Mouse (Mus musculus) naive thymus-derived CD4-positive, alpha-beta T cell, adult 2 months (primary cell): ENCODE measurements around the gene Teddm2.
"Not testable (repeated sequence)": the region's sequence is repeated elsewhere in the genome, so short reads cannot be mapped to it uniquely, and the experiment has no call there.

Source experiments
- DNase-seq: peaks from one replicate; pipeline ENCODE4 v3.0.0-alpha.2; 2011; ENCODE audit warnings: low read depth

Teddm2 gene

DNA sequence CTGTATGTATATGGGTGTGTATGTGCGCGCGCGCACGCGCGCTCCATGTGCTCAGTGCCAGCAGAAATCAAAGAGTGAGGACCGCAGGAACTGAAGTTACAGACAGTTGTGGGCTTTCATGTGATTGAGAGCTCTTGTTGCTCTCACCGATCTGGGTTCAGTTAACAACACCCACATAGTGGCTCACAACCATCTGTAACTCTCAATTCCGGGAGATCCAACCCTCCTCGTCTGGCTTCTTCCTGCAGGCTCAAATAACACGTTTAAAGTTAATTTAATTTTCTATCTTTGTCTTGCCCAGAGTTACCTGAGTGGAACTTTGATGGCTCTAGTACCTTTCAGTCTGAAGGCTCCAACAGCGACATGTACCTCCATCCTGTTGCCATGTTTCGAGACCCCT, 4.2 kb upstream of the Teddm2 start:
- no peak for DNase-seq

DNA sequence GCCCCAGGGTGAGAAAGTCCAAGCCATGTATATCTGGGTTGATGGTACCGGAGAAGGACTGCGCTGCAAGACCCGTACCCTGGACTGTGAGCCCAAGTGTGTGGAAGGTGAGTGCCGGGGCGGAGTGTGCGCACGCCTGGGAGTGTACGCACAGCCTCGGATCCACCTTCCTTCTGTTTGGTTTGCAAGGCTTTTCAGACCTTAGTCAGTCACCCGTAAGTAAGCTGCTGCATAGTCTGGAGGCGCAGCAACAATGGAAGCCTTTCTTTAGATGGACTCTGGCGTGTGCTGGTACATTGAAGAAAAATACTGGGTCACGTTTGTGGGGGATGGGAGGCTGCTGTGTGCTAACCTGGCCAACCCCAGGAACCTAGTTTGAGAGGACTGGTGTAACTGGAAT, 3.0 kb upstream of the Teddm2 start:
- no peak for DNase-seq

DNA sequence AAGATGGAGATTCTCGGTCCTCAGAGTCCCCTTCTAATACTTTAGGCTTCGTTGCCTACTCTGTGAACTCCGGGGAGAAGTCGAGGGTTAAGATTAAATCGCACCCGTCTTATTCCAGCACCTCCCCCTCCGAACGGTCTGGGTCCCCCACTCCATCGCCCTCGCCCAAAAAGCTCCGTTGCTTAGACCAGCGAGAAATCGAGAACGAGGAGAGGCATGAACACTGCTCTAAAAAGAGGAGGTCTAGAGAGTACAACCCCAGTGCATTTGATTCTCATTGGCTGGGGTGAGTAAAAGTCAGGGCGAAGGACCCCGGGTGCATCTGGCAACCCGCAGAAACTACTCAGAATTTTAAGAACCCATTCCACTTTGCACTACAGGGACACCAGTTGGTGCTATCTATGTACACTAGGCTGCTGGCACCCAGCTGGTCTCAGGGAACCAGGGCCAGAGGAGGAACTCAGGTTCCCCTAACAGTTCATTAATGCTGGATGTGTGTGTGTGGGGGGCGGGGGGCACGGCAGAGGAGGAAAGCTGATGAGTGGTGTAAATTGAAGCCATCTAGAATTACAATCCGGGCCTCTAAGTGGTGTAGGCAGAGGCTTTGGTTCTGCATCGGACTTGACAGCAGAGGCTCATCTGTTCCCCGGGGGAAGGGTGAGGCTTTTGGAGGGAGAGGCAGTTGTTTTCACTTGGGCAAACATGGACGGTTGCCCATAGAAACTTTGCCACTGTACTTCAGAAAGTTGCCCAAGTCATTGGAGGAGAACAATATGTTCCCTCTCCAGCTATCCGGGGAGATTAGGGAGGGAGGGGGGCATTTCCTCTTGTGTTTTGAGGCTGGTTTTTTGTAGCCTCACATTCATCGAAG, 1.1 kb upstream of the Teddm2 start:
- peak; percentile 37 for DNase-seq

DNA sequence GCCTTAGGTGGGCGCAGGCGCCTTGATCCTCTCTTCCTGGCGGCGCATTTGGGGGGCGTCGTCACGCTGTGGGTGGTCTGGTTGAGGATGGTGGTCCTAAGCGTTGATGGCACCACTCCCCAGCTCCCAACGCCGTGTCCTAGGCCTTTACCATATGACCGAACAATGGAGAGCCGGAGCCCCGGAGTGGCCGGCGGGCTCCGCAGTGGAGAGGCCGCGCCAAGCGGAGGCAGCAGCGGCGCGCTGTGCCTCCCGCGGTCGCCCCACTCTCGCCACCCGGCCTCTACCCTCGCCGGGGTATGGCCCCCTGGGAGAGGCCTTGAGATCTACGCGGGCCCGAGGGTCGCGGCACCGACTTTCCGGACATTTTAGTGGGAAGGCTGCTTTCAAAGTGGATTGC, 353 bp upstream of the Teddm2 start:
- no peak for DNase-seq

DNA sequence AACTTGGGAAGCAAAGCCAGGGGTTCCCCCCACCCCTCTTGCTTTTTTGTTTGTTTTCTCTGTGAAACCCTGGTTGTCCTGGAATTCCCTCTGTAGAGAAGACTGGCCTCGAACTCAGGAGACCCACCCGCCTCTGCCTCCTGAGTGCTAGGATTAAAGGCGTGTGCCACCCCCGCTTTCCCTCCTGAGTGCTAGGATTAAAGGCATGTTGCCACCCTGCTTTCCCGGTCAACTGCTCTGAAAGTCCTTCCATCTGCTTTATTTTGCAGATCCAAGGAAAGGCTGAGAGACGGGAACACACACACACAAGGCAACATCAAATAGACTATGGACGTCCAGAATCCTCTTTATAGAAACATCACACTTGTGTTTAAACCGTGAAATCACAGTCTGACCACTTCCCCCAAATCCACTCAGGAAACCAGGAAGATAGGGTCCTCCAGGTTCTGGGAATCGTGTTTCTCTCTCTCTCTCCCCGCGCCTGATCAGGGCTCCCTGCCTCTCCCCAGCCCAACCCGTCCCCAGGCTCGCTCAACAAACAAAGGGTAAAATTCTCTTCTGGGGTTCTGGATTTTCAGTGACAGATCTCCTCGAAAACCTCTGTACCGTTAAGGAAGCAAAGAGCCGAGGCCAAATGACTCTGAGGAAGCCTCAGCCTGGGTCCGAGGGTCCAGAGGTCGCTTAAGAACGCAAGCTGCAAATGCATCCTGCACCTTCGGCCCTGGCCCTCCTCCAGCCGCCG, 868 bp downstream of the Teddm2 start:
- DNase-seq, result no peak

DNA sequence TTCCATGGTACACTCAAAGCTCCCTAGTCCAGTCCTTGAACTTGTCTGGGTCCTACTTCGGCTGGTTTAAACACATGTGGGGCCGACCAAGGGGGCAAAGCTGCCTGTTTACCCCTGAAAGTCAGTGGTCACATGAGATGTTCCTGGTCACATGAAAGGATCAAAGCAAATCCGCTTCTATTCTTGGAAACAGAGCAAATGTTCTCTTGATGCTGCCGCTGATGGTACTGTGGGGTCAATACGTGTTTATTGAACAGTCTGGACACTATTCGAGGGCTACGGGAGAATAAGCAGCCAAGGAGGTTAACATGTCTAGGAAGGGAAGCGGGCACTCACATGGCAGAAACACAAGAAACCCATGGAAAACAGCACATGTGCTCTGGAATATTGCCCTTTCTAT, 2.8 kb downstream of the Teddm2 start:
- no peak for DNase-seq

DNA sequence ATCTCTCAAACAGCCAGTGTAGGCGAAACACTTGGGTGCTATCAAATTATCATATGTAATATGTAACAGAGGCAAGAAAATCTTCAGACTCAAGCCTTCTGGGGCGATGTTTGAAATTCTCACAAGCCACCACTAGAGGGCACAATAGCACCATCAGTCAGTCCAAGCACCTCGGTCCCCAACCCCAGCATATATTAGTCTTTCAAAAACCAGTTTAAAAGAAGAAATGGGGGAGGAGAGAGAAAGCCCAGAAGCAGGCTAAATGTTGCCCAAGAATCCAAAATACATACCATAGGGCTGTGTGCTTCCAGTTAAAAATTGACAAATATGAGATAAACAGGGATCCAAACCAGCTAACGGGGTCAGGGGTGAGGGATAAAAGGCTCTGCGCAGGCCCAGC, 5.0 kb downstream of the Teddm2 start:
- DNase-seq, result peak; percentile 87

DNA sequence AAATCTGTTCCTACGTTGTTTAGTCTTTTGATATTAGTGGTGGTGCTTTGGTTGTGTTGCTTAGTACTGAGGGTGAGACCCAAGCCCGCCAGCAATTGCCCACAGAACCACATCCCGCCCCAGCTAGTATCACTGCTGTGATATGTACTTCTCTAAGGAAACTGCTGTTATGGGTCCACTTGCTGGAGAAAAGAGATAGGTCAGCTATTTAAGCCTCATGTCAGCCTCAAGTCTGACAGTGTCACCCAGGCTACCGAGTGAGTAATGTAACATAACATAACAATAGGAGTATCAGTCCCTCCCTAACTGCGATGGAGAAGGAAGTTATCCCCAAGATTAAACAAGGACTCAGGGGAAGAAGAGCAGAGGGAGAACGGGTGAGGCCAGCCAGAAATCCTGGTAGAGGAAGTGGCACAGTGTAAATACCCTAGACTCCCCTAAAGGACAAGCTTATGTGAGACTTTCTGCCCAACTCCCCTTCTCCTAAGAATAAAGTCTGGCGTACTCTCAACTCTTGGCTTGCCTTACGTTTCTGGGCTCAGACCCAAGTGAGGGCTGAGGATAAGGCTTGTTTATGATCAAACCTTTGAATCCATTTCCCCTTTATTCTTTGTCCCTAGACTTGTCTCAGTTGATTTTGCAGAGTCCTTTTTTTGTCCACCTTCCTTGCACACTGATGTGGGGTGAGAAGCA, 5.7 kb downstream of the Teddm2 start:
- no peak for DNase-seq

DNA sequence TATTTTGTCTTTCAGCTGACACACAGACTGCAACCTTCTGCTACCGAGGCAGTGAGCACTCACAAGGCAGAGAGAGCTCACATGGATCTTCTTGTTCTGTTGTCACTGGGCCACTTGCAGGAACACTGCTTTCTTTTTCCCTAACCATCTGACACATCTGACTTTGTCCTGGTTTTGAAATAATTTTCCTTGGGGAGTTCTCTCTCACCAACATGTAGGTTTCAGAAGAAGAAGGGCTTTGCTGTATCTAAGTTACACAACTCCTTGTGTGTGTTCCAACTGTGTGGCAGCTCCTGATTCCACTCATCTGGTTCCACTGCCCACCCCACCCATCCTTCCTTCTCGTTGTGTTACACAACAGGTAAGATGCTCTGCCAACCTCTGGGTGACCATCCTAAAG, 6.3 kb downstream of the Teddm2 start:
- no peak for DNase-seq

DNA sequence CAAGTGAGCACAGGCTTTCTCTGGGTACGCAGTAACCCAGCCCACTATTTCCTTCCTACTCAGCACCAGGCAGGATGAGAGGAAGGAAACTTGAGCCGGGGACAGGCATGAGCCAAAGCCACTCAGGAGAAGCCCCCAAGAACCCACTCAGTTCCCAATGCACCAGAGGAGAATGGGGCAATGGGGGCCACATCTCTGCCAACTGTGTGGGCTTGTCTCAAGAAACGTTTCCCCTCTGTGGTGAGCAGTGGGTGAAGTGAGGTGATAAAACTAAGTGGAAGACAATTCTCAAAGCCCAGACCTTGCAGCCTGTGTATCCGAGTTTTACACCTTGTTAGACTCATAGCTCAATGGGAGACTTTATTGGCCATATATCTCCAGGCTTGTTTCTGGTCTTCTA, 8.6 kb downstream of the Teddm2 start, which contains the start of gene Teddm1a:
Gene Teddm1a (plus strand): TSS at position 301 of the 400 bp plus-strand sequence.
- DNase-seq, result no peak

DNA sequence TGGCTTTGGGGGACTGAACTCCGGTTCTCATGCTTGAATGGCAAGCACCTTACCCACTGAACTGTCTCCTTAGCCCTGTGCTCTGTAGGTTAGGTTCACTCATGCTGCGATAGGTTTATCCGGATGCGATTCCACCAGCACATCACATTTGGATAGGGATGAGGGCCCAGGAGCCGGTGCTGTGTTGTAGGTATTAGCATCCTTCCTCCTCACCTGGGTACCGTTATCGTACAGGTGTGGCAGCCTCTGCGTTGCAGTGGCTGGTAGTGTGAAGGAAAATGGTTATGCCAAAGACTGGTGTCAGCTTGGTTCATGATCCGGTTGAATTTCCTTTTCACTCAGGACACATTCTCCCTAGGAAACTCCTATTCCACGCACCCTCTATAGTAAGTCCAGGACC, 9.9 kb downstream of the Teddm2 start:
- no peak for DNase-seq

DNA sequence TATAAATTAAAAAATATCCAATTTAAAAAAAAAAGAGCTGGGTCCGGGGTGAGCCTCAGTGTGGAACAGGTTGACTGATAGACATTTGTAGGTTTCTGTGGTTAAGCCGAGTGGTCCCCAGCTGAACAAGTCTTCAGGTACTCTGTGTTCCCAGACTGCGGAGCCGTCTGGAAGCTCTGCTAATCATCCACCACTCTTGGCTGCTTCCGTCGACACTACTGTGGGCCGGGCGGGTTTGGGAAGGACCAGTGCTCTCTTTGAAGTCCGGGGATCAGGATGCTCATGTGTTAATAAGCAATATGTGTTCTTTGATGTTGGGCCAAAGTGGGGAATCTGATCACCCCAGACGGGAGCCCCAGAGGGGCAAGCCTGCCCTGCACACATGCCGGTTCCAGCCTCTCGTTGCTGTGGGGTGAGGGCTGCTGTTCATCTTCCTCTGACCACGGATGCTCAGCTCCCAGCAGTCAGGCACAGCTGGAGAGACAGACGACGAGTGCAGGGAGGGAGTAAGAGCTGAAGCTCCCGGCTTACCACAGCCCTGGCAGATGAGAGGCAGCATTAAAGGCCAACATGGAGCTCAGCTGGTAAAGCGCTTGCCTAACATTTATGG, 13.9 kb downstream of the Teddm2 start:
- no peak for DNase-seq

DNA sequence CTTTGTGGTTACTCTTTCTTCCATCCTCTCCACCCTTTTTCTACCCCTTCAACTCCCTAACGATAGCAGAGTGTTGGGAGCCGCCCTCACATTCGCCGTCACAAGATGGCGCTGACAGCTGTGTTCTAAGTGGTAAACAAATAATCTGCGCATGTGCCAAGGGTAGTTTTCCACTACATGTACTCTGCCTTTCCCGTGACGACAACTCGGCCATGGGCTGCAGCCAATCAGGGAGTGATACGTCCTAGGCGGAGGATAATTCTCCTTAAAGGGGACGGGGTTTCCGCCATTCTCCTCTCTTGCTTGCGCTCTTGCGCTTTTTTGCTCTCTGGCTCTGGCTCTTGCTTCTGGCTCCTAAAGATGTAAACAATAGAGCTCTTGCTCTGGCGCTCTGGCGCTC, 19.6 kb downstream of the Teddm2 start:
- DNase-seq, result not testable (repeated sequence)

DNA sequence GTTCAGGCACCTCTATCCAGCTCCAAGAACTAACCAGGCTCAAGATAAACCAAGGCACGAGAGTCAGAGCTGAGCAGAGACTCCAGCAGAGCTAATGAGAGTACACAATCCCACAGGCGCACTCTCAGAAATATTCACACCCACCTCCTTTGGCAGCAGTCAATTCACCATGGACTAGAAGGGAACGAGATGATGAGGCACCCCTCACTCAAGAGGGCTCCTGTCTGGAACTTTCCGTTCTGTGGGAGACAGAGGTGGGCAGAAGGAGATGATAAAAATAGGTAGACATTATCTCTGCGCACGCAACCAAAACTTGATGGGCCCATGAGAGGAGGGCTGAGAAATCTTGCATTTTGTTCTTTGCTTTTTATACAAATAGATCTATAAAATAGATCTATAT, 26.0 kb downstream of the Teddm2 start, which contains the start of gene Teddm1b:
Gene Teddm1b (plus strand): TSS at position 301 of the 400 bp plus-strand sequence.
- DNase-seq, result no peak

DNA sequence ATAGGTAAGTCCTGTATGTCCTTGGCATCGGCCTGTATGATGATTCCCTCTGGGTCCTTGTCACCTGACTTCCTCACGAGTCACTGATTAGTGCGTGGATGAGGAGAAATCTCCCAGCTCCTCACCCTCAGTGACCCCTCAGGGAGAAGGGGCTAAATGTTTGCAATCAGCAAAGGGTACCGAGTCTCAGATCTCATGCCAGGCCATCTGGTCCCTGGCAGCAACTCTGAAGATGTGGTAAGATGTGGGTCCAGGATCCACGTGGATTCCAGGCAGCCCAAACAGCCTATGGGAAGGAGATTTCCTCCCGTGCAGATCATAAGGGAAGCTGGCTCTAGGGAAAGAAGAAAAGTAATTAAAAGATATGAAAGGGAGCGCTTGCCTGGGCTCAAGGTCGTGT, 44.1 kb downstream of the Teddm2 start:
- DNase-seq, result no peak

DNA sequence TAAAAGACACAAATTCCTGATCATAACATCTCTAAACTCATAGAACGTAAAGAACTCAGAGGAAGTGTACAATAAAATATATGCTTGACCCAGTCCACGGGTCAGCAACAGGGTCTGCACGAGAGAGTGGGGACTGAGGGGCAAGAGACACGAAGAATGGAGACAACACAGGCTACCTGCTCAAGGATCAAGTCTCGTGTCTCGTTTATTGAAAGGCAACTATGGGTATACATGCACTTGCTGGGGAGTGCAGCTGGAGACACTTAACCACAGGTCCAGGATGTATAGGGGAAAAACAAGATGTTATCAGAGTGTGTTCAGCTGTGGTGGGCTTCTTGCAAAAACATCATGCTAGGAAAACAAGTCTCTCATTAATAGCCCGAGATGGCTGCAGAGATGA, 47.3 kb downstream of the Teddm2 start:
- DNase-seq, result not testable (repeated sequence)

DNA sequence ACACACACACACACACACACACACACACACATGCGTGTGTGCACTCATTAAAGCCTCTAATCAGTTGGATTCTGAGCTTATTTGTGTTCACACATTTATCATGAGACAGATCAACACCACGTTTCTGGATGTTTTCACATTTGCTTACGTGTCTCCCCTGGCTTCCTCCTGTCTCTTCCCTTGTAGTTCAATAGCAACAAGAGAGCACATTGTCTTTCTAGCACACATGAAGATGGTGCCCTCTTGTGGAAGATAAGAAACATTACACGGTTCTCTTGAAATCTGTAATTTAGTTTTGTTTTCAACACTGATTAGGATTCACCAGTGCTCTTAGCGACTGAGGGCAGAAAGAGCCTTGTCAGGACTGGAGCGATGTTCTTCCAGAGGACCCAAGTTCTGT, 53.2 kb downstream of the Teddm2 start:
- DNase-seq, result peak; percentile 73

DNA sequence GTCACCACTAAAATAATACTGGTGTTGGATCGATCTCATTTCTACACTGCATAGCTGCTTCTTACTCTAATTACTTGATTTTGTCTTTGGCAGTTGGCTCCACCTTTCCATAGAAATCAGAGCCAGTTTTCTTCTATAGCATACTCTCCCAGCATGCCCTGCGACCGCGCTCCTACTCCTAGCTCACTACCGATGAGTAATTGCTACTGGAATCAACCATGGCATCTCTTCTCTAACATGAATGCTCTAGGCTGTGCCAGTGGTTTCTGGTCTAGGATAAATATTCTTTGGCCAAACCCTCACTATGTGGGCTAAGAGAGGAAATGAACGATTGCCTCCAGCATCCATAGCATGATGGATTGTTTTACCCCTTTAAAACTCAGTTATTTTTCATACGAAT, 53.6 kb downstream of the Teddm2 start:
- DNase-seq, result peak; percentile 5

DNA sequence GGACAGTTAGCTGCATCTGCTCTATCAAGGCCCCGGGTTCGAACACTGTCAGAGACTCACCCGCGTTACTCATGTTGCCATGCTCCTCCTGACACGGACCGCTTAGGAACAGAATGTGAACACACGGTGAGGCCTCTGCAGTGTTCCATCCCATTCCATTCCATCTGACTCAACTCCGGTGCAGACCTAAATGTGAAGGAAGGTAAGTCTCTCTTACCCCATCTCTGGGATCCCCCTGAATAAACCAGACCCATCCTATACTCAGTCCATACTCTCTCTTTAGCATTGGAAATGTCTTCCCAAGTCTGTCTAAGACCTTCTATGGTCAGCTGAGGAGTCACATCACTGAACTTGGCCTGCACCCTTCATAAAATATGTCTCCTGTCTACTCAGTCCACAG, 56.0 kb downstream of the Teddm2 start, which contains the start of gene Rgsl1:
Gene Rgsl1 (minus strand): TSS at position 101 of the 400 bp plus-strand sequence.
- DNase-seq, result no peak

DNA sequence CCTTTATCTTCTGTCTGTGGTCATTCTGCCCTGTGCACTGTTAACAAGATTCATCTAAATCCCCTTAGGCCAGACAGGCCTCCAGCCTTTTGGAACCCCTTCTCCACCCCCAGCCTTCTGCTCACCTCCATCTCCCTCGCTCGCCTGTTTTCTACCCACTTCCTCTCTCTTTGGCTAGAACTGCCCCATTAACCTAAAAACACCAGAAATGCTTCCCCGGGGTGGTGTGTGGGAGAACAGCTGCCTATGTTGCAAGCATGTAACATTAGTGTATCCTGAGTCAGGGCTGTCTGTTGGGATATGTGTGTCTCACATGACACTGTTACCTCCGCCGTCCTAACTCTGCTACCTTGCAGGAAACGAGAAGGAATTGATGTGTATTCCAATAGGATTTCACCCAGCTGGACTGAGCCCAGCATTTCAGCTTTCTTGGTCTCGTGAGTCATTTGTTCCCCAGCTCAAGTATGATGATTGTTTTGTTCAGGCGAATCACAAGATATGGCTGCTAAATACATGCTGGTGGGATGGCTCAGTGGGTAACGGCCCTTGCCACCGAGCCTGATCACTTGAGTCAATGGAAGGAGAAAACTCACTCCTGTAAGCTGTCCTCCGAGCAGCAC, 57.8 kb downstream of the Teddm2 start:
- DNase-seq, result no peak

DNA sequence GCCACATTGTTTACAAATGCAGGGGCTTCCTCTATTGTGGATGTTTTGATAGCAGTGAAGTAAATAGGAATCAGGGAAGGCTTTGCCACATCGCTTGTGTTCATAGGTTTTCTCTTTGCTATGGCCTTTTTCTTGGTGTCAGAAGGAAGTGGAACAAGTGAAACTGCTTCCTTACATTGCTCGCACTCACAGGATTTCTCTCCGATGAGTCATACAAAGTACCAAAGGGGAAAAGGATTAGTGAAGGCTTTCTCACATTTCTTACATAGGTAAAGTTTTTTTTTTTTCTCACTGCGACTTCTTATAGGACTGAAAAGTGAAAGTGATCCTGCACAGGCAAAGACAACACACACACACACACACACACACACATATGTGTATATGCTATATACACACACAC, 64.0 kb downstream of the Teddm2 start:
- no peak for DNase-seq

DNA sequence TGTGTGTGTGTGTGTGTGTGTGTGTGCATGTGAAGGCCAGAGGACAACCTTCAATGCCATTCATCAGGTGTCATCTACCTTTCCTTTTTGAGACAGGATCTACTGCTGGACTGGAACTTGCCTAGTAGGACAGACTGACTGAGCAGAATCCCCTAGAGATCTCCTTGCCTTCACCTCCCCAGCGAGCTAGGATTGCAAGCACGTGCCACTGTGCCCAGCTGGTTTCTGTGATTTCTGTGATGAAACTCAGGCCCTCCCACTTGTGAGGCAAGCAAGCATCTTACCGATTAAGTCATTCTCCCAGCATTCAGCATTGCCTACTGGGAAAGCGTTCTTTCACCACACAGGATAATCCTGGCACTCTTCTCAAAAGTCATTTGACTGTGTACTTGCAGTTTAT, 69.3 kb downstream of the Teddm2 start:
- DNase-seq, result no peak
